Mouse (Mus musculus) adrenal gland, postnatal 36 days (tissue): ENCODE data around the gene Pramel4. TPM values are rescaled to one million over a fixed set of nuclear protein-coding genes. Genes with fewer than 3 reads are reported as not detected.
"Not testable (repeated sequence)": the region's sequence is repeated elsewhere in the genome, so short reads cannot be mapped to it uniquely, and the experiment has no call there.

ENCODE experiments used
- DNase-seq, 2 experiments: peaks; one replicate each; pipeline ENCODE4 v3.0.0; 2021; ENCODE audit warnings: mixed read lengths in 1 of 2
- long read RNA-seq, 2 experiments: library from polyadenylated mRNA; stranded (forward); transcript quantifications; one replicate each; pipeline ENCODE4 v2.0.0; 2021; ENCODE audit warnings: borderline sequencing depth in 2 of 2
- total RNA-seq, 2 experiments: library from RNA; stranded (reverse); gene quantifications; 2 replicates each; pipeline ENCODE4 v1.2.3; 2021

The Pramel4 gene
- not detected for total RNA-seq
- long read RNA-seq, experiment 1 = 0 reads
- long read RNA-seq, experiment 2 = 0 reads

DNA sequence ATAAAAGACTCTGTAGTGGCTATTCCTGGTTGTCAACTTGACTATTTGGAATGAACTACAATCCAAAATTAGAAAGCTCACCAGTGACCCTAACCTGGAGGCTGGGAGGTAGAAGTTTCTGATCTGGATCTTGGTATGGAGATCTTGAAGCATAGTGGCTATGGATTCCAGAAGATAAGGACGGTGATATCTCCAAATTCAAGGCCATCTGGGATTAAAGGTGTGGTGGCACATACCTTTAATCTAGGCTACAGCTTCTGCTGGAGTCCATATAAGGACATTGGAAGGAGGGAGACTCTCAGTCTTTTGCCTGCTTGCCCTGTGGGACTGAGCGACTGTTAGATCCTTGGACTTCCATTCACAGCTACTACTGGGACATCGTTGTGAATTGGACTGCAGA is at the start of gene Pramel4:
Gene Pramel4 (plus strand): TSS at position 301 of the 400 bp plus-strand sequence.
- DNase-seq = not testable (repeated sequence)

- DNase-seq = not testable (repeated sequence)
Measured at GRCm38 (mm10) chr4:144106174-144106573, 47.2 kb downstream of the Pramel4 start, which contains the start of gene Gm13102. Gene Gm13102 (plus strand): TSS chr4:144106474.

Other genes starting within 250 kb of the Pramel4 start
- gene Gm13084, start 243.0 kb upstream of the Pramel4 start, total RNA-seq = not detected
- not detected for gene Gm13103, start 212.6 kb upstream of the Pramel4 start, total RNA-seq
- not detected for gene Pramef6, start 158.7 kb upstream of the Pramel4 start, total RNA-seq
- gene Pramef25, start 108.1 kb upstream of the Pramel4 start, total RNA-seq = not detected
- gene Gm13101, start 92.2 kb upstream of the Pramel4 start, total RNA-seq = not detected
- not detected for gene Pramef17, start 64.8 kb upstream of the Pramel4 start, total RNA-seq
- gene Gm13102, start 47.3 kb downstream of the Pramel4 start, total RNA-seq = not detected
- not detected for gene Oog3, start 103.5 kb downstream of the Pramel4 start, total RNA-seq
- gene Oog2, start 131.6 kb downstream of the Pramel4 start, total RNA-seq = not detected
- not detected for gene C87977, start 154.2 kb downstream of the Pramel4 start, total RNA-seq
- gene Pramel5, start 221.4 kb downstream of the Pramel4 start, total RNA-seq = not detected